Mouse (Mus musculus) small intestine, adult 10 weeks (tissue): ENCODE data around the gene Pcbp3. TPM values are rescaled to one million over a fixed set of nuclear protein-coding genes. Genes with fewer than 3 reads are reported as not detected.

Experiments used
- polyA plus RNA-seq: library from polyadenylated mRNA; stranded (reverse); fragments of 350-450 nt; fragmentation: Illumina TruSeq; extraction: RNeasy Lipid Tissue Mini Kit (QIAGEN cat#74804); gene quantifications from one replicate; pipeline ENCODE4 v1.2.3, GENCODE M21; 2014; ENCODE audit warnings: low replicate concordance

Pcbp3 gene
- 0.89 TPM for polyA plus RNA-seq

DNA sequence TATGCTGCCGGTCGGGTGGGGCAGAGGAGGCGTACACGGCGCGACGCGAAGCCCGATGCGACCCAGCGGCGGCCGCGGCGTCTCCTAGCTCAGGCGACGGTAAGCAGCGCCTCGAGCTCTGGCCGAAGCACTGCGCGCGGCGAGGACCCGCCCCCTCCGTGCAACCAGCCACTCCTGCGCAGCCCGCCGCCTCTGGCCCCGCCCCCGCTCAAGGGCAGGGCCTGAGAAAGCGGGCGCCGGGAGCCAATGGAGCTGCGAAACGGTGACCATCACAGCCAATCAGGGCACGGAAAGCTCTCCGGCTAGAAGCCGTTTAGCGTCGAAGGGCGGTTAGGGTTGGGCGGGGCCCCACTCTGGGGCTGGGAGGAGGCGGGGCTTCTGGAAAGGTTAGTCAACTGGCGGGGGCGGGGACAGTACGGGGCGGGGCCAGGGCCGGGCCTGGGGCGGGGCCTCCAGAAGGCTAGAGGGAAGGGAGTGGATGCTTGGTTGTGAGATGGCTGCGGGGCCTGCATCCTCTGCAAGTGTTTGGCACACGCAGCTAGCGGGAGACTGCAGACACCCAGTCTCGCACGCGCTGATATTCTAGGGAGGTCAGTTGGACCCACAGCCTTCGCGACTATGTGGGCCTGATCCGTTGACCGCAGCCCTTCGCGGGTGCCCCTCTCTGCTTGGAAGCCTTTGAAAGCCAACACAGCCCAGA lies at the start of gene Pcbp3:
Gene Pcbp3 (minus strand): TSS at position 98 of the 700 bp plus-strand sequence.

DNA sequence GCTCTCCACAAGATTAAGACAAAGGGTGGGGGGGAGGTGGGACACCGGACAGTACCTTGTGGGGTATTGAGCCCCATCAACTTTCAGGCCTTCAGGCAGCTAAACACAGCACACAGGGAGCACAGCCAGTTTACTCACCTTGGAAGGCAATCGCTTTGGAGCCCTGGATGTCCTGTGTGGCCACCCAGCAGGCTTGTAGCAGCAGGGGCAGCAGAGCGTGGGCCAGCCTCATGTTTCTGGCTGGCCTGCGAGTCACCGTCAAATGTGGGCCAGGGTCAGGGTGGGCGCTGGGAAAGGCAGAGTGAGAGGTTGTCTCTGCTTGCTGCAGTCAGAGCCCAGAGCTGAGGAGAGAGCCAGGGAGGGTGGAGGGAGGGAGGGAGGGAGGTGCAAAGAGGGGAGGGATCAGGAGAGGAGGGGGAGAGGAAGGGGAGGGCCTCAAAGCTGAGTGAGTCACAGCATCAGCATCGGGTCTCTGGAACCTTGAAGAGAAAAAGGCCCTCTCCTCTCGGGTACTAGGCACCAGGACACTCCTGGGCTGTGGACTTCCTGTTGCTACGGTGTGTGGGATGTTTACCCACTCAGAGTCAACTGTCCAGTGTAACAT lies 235.9 kb downstream of the Pcbp3 start, which contains the start of gene Col6a1:
Gene Col6a1 (minus strand): TSS at position 487 of the 604 bp plus-strand sequence.

Other genes starting within 250 kb of the Pcbp3 start
- 9.5 TPM for gene Col6a1, start 235.7 kb downstream of the Pcbp3 start, polyA plus RNA-seq
- gene Slc19a1, start 70.4 kb upstream of the Pcbp3 start, polyA plus RNA-seq, result 1.6 TPM
- gene Col18a1, start 204.7 kb upstream of the Pcbp3 start, polyA plus RNA-seq, result 0.48 TPM